Mouse (Mus musculus) hindbrain, postnatal 0 days (tissue): ENCODE measurements around the gene Mlxip. TPM values are rescaled to one million over a fixed set of nuclear protein-coding genes. Genes with fewer than 3 reads are reported as not detected.

ENCODE experiments used
- ATAC-seq: fragments of 200-750 bp; cut with Nextera tagmentation; 2 replicates; pipeline ENCODE4 v1.8.0; 2017; ENCODE audit warnings: mild to moderate bottlenecking, moderate TSS enrichment, moderate library complexity
- DNase-seq: peaks from one replicate; pipeline ENCODE4 v3.0.0-alpha.2; 2015; ENCODE audit warnings: low spot score
- H3K27ac ChIP-seq: fragments of 300-500 bp; sonication (generic); 2 replicates; pipeline ENCODE4 v1.5.1; 2014; ENCODE audit warnings: mild to moderate bottlenecking
- H3K27me3 ChIP-seq: fragments of 300-500 bp; sonication (generic); 2 replicates; pipeline ENCODE4 v1.6.1; 2014; ENCODE audit warnings: low read length, mixed read lengths; ENCODE audit not compliant: insufficient read depth
- H3K36me3 ChIP-seq: fragments of 300-500 bp; sonication (generic); 2 replicates; pipeline ENCODE4 v1.6.1; 2014; ENCODE audit warnings: low read length, mixed read lengths; ENCODE audit not compliant: insufficient read depth
- H3K4me1 ChIP-seq: fragments of 300-500 bp; sonication (generic); 2 replicates; pipeline ENCODE4 v1.6.1; 2014; ENCODE audit warnings: antibody characterized with exemption, low read length, mixed read lengths; ENCODE audit not compliant: insufficient read depth
- H3K4me2 ChIP-seq: fragments of 300-500 bp; sonication (generic); 2 replicates; pipeline ENCODE4 v1.6.1; 2014; ENCODE audit warnings: low read depth, mild to moderate bottlenecking, low read length, moderate library complexity, mixed read lengths
- H3K4me3 ChIP-seq: fragments of 300-500 bp; sonication (generic); 2 replicates; pipeline ENCODE4 v1.5.1; 2014; ENCODE audit warnings: low read length
- H3K9ac ChIP-seq: fragments of 300-500 bp; sonication (generic); replicated peaks from 2 replicates; pipeline ENCODE4 v1.6.1; 2014; ENCODE audit warnings: mild to moderate bottlenecking, low read length, moderate library complexity, mixed read lengths
- H3K9me3 ChIP-seq: fragments of 300-500 bp; sonication (generic); 2 replicates; pipeline ENCODE4 v1.6.1; 2016; ENCODE audit warnings: low read length, mixed read lengths
- CTCF ChIP-seq: IDR thresholded peaks from 2 replicates; pipeline ENCODE4 v1.5.1; 2016; ENCODE audit warnings: antibody characterized with exemption, control low read depth, low read depth
- WGBS: fragments of 180-500 bp; shearing (Covaris S2); extraction: QIAGEN DNeasy Blood & Tissue Kit; methylation state at CpG from one replicate; pipeline ENCODE4 v1.1.7; 2014; 5-methylcytosine and 5-hydroxymethylcytosine counted together
- polyA plus RNA-seq: library from polyadenylated mRNA; unstranded; fragments of >200 nt; fragmentation: Nextera tagmentation; extraction: Ambion mirVana; gene quantifications from 2 replicates; pipeline ENCODE4 v1.2.1, GENCODE M21; 2015
- total RNA-seq: library from RNA; depleted of rRNA; stranded (reverse); fragments of >200 nt; gene quantifications from 2 replicates; pipeline ENCODE4 v1.2.3, GENCODE M21; 2014

Mlxip gene
- total and polyA plus RNA-seq, 2 experiments from 2014 or later = 12.5 to 16.8 TPM

DNA sequence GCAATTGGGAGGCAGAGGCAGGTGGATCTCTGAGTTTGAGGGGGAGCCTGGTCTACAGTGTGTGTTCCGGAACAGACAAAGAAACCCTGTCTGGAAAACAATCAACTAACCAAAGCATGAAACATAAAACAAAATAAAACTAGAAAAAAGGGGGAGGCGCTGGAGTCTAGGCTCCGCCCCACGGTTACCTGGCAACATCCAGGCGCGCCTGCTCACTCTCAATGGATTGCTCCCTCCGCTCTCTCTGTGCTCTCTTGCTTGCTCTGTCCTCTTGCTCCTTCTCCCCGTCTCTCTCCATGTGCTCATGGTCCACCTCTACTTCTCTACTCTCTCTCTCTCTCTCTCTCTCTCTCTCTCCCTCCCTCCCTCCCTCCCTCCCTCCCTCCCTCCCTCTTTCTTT lies 11.9 kb upstream of the Mlxip start:
- ATAC-seq (no peak), DNase-seq (no peak)
- Histone ChIP-seq H3K27ac (no peak overlapping the region), H3K9ac (no peak overlapping the region), H3K4me2 (no peak overlapping the region), H3K4me1 (no peaks in the 10 kb centered on the region), H3K9me3 (no peaks in the 10 kb centered on the region), H3K36me3 (no peaks in the 10 kb centered on the region), H3K4me3 (no peak overlapping the region), H3K27me3 (no peaks in the 10 kb centered on the region)
- 80% methylated on average over 8 of the region's 8 CpGs for WGBS
- TF ChIP-seq CTCF = no peak

DNA sequence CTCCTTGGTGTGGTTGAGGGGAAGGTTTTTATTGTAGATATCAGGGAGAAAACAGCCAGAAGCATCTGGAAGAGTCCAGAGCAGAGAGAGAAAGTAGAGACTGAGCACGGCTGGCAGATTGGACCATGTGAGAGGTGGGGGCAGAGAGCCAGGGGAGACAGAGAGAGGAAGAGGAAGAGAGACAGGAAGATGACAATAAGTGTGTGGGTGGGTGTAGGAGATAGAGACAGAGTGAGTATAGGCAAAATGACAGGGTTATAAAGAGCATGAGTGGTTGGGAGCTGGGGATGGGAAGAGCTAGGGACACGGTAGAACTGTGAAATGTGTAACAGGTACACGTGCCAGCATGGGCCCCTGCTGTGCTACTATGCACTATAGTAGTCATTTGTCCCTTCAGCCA lies 6.1 kb upstream of the Mlxip start:
- Histone ChIP-seq H3K4me3 (no peak overlapping the region), H3K27ac (no peak overlapping the region), H3K4me2 (no peak overlapping the region), H3K9me3 (no peaks in the 10 kb centered on the region), H3K4me1 (no peaks in the 10 kb centered on the region), H3K27me3 (no peaks in the 10 kb centered on the region), H3K9ac (no peak overlapping the region), H3K36me3 (no peaks in the 10 kb centered on the region)
- DNase-seq (no peak), ATAC-seq (no peak)
- no peak for TF ChIP-seq CTCF
- WGBS = 25% methylated on average over 3 of the region's 3 CpGs

DNA sequence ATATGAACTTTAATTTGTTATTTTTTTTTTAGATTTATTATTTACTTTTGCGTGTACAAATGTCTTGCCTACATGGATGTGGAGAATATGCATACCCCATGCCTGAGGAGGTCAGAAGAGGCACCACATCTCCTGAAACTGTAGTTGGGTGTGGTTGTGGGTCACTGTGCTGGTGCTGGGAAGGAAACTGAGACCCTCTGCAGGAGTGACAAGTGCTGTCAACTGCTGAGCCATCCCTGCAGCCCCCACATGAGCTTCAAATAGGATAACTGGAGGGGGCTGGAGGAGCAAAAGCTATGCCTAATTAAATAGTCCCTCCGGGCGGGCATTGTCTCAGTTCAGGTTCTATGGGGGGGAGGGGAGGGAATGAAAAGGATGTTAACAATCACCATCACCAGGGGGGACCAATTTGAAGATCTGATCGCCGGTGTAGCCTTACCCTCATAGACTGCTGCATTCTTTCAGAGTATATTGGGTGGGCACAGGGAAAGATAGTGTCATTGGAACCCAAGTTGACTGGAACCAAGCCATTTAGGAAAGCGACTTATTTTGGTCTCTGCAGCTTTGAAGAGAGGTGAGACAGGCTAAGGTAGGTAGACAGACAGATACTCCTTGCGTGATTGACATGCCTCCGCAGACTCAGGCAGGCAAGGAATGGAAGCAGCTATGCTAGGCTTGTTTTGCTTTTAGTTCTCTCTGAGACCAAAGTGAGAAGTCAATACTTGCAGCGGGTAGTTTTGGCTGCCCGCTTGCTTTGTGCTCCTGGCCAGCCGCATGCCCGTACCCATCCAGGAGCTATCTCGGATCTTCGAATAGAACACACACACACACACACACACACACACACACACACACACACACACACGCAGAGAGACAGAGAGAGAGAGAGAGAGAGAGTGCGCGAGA lies 3.8 kb upstream of the Mlxip start:
- Histone ChIP-seq H3K9ac (peak overlapping the region; percentile 46), H3K4me1 (peaks cover 3% of the 10 kb centered on the region), H3K4me2 (peak overlapping the region; percentile 73), H3K9me3 (no peaks in the 10 kb centered on the region), H3K4me3 (peak overlapping the region; percentile 39), H3K27ac (no peak overlapping the region), H3K36me3 (no peaks in the 10 kb centered on the region), H3K27me3 (no peaks in the 10 kb centered on the region)
- ATAC-seq = no peak
- no peak for TF ChIP-seq CTCF
- DNase-seq = peak; percentile 14
- WGBS = 2% methylated on average over 17 of the region's 17 CpGs

DNA sequence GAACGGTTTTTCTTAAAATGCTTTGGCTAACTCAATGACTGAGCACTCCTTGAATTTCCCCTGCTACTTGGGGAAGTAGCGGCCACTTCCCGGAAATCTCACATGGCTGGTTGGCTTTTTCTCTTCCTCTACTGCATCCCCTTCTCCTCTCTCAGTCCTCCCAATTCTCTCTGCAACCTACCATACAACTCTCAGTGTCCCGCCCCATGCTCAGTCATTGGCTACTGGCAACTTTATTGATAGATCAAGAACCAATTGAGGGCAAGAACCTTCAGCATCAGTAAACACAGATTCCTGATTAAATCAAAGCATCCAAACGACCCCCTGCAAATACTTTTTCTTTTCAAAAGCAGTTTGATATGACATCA lies 3.2 kb upstream of the Mlxip start:
- no peak for TF ChIP-seq CTCF
- WGBS = 4% methylated on average over 5 of the region's 5 CpGs
- no peak overlapping the region for H3K27ac ChIP-seq
- DNase-seq (peak; percentile 84), ATAC-seq (peak; percentile 62)
- H3K4me3 ChIP-seq = peak overlapping the region; percentile 39
- H3K4me2 ChIP-seq = peak overlapping the region; percentile 73
- no peaks in the 10 kb centered on the region for H3K36me3 ChIP-seq
- no peaks in the 10 kb centered on the region for H3K9me3 ChIP-seq
- no peaks in the 10 kb centered on the region for H3K27me3 ChIP-seq
- peaks cover 9% of the 10 kb centered on the region for H3K4me1 ChIP-seq
- peak overlapping the region; percentile 46 for H3K9ac ChIP-seq

DNA sequence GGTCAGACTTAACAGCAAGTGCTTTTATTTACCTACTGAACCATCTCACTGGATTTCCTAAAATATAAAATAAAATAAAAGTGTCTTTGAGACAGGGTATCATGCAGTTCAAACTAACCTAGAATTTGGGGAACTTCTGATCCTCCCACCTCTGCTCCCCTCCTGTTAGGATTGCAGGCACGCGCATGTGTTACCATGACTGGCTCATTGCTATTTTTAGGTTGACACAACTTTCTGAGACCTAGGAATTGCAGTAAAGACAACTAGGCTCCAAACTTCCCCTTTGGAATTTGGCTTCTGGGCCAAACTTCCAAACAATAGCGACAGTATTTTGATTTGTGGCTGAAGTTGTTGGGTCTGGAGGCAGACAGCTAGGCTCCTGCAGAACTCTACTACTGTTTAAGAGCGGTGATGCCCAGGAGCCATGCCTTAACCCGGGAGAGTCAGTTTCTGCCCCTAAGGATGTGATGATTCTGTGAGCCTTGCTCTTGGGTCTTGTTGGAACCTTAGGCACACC lies 754 bp upstream of the Mlxip start:
- 25% methylated on average over 5 of the region's 5 CpGs for WGBS
- TF ChIP-seq CTCF = no peak
- ATAC-seq (no peak), DNase-seq (no peak)
- Histone ChIP-seq H3K9ac (peak overlapping the region; percentile 84; the same call in 1 of the 2 replicates), H3K27ac (peak overlapping the region; percentile 65), H3K4me2 (peak overlapping the region; percentile 84), H3K36me3 (no peaks in the 10 kb centered on the region), H3K4me1 (peaks cover 28% of the 10 kb centered on the region), H3K9me3 (no peaks in the 10 kb centered on the region), H3K27me3 (no peaks in the 10 kb centered on the region), H3K4me3 (peak overlapping the region; percentile 68)

DNA sequence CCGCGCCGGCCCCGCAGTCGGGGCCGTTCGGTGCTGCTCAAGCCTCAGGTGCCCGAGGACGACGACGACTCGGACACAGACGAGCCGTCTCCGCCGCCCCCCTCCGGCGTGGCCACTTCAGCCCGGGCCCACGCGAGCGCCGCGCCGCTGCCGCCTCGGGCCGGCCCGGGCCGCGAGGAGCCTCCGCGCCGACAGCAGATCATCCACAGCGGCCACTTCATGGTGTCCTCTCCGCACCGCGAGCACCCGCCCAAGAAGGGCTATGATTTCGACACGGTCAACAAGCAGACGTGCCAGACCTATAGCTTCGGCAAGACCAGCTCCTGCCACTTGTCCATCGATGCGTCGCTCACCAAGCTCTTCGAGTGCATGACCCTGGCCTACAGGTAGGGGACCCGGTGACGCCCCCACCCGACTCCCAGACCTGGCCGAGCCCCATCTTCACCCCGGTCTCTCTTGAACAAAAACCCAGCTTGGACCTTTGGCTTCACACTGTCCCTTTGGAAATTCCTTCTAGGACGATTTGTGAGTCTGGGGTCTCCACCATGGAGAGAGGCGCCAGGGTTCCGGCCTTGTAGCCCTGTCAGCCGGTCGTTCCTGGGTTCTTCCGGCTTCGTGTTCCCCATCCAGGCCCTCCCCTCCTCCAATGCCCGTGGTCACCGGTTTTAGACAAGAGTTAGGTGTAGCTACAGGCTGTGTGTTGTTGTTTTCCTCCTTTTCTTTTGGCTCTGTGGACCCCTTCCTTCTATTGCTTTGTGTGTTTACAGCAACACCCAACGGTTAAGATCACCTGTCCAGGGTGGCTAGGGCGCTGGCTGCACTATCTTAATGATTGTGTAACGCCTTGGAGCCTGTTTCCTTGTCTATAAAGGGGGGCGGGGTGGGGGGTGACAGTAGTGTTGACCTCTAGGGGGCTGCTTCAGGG lies 621 bp downstream of the Mlxip start:
- ATAC-seq = peak; percentile 38; the same call in 1 of the 2 replicates
- under 1% methylated on average over 64 of the region's 65 CpGs for WGBS

More for the DNA sequence above, 621 bp downstream of the Mlxip start:
- no peaks in the 10 kb centered on the region for H3K36me3 ChIP-seq
- peak overlapping the region; percentile 65 for H3K27ac ChIP-seq
- no peaks in the 10 kb centered on the region for H3K27me3 ChIP-seq
- DNase-seq = peak; percentile 20
- peak overlapping the region; percentile 84 for H3K9ac ChIP-seq
- TF ChIP-seq CTCF = no peak; the same call in 1 of the 2 replicates
- H3K4me2 ChIP-seq = peak overlapping the region; percentile 84
- H3K4me3 ChIP-seq = peak overlapping the region; percentile 68
- H3K9me3 ChIP-seq = no peaks in the 10 kb centered on the region
- peaks cover 28% of the 10 kb centered on the region for H3K4me1 ChIP-seq
